Mouse (Mus musculus): ENCODE results near the gene Ppp1r21. TPM values are rescaled to one million over a fixed set of nuclear protein-coding genes. Genes with fewer than 3 reads are reported as not detected.

Ppp1r21 gene
- polyA plus RNA-seq, 1 experiment from 2014 or later, result 47.8 TPM

- no peak for DNase-seq (ENCODE audit: low spot score)
- ATAC-seq (ENCODE audit: low FRiP score), result peak; percentile 29; the same call in 1 of the 2 replicates
- Histone ChIP-seq H3K9me3 (ENCODE audit: control insufficient read depth, low read length) (no peaks in the 10 kb centered on the region), H3K4me1 (replicated peaks; ENCODE audit: control insufficient read depth, insufficient read depth, low read length) (peaks cover 20% of the 10 kb centered on the region), H3K4me2 (replicated peaks) (peak overlapping the region; percentile 48; the same call in 1 of the 2 replicates), H3K27me3 (ENCODE audit: control insufficient read depth, insufficient read depth, low read length) (no peaks in the 10 kb centered on the region), H3K9ac (peak overlapping the region; percentile 53), H3K36me3 (replicated peaks; ENCODE audit: control insufficient read depth, insufficient read depth) (peaks cover 6% of the 10 kb centered on the region; the same call in 1 of the 2 replicates), H3K4me3 (replicated peaks; ENCODE audit: low read length) (no peak overlapping the region), H3K27ac (peak overlapping the region; percentile 91)
- WGBS, result 39% methylated on average over 9 of the region's 9 CpGs
Measured at GRCm38 (mm10) chr17:88493551-88493950, 36.4 kb upstream of the Ppp1r21 start.

- Histone ChIP-seq H3K4me2 (replicated peaks) (peak overlapping the region; percentile 48), H3K9me3 (ENCODE audit: control insufficient read depth, low read length) (no peaks in the 10 kb centered on the region), H3K4me1 (replicated peaks; ENCODE audit: control insufficient read depth, insufficient read depth, low read length) (peaks cover 20% of the 10 kb centered on the region), H3K36me3 (replicated peaks; ENCODE audit: control insufficient read depth, insufficient read depth) (peaks cover 6% of the 10 kb centered on the region; the same call in 1 of the 2 replicates), H3K4me3 (replicated peaks; ENCODE audit: low read length) (no peak overlapping the region), H3K27ac (peak overlapping the region; percentile 91), H3K27me3 (ENCODE audit: control insufficient read depth, insufficient read depth, low read length) (no peaks in the 10 kb centered on the region), H3K9ac (peak overlapping the region; percentile 53)
- 10% methylated on average over 14 of the region's 14 CpGs for WGBS
- DNase-seq (ENCODE audit: low spot score) (peak; percentile 77), ATAC-seq (ENCODE audit: low FRiP score) (peak; percentile 88)
Measured at GRCm38 (mm10) chr17:88494121-88494771, 35.7 kb upstream of the Ppp1r21 start.

DNA sequence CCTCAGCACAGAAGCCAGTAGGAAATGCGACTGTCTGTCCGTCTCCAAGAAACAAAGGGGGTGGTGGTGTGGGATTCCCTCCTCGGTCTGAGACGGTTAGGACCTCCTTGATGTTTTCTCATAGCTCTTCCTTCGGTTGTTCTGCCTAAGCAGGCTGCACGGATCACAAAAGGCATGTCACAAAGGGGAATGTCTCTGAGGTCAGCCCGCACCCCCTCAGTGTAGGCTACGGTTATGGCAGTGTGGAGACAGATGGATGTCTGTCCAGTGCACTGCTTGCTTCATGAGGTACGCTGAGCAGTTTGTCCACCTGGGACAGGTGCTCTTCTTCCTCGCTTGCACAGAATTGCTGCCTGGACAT is 35.2 kb upstream of the Ppp1r21 start:
- peaks cover 20% of the 10 kb centered on the region for H3K4me1 ChIP-seq (replicated peaks; ENCODE audit: control insufficient read depth, insufficient read depth, low read length)
- ATAC-seq (ENCODE audit: low FRiP score), result peak; percentile 51; the same call in 1 of the 2 replicates
- H3K9me3 ChIP-seq (ENCODE audit: control insufficient read depth, low read length), result no peaks in the 10 kb centered on the region
- peak overlapping the region; percentile 91 for H3K27ac ChIP-seq
- no peaks in the 10 kb centered on the region for H3K27me3 ChIP-seq (ENCODE audit: control insufficient read depth, insufficient read depth, low read length)
- no peak for DNase-seq (ENCODE audit: low spot score)
- peaks cover 6% of the 10 kb centered on the region; the same call in 1 of the 2 replicates for H3K36me3 ChIP-seq (replicated peaks; ENCODE audit: control insufficient read depth, insufficient read depth)
- H3K4me2 ChIP-seq (replicated peaks), result peak overlapping the region; percentile 48
- WGBS, result 14% methylated on average over 10 of the region's 10 CpGs
- H3K4me3 ChIP-seq (replicated peaks; ENCODE audit: low read length), result no peak overlapping the region
- peak overlapping the region; percentile 53 for H3K9ac ChIP-seq

DNA sequence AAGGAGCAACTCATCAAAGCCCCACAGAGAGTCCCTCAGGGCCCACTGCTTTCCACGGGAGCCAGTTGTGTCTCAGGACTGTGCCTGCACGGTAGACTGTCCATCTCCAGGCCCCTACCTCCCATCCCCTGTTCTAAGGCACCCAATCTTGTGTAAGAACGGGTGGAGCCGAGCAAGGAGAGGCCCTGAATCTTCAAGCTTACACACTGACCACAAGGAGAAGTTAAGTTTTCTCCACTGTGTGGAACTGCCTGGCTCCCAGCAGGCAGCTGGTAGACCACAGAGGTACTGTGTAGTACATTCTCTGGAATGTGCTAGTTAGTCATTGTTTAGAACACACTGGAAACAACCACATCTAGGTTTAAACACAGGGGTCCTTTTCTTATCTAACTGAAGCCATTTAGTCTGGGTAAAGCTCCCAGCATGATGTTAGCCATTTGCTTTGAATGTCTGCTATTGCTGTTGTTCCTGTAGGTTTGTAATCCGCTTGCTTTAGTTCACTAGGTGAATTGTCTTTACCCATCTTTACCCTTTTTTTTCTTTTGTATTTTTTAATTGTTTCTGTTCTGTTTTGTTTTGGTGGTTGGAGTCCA is 31.7 kb upstream of the Ppp1r21 start:
- Histone ChIP-seq H3K27ac (no peak overlapping the region), H3K4me3 (replicated peaks; ENCODE audit: low read length) (no peak overlapping the region), H3K9ac (no peak overlapping the region), H3K36me3 (replicated peaks; ENCODE audit: control insufficient read depth, insufficient read depth) (no peaks in the 10 kb centered on the region), H3K4me1 (replicated peaks; ENCODE audit: control insufficient read depth, insufficient read depth, low read length) (peaks cover 20% of the 10 kb centered on the region), H3K27me3 (ENCODE audit: control insufficient read depth, insufficient read depth, low read length) (no peaks in the 10 kb centered on the region), H3K4me2 (replicated peaks) (no peak overlapping the region), H3K9me3 (ENCODE audit: control insufficient read depth, low read length) (no peaks in the 10 kb centered on the region)
- no peak for ATAC-seq (ENCODE audit: low FRiP score)
- DNase-seq (ENCODE audit: low spot score), result no peak
- 83% methylated on average over 5 of the region's 5 CpGs for WGBS

GRCm38 (mm10) chr17:88504056-88504455 is 25.9 kb upstream of the Ppp1r21 start:
- Histone ChIP-seq H3K4me2 (replicated peaks) (no peak overlapping the region), H3K27ac (no peak overlapping the region)
- WGBS, result 93% methylated on average over 13 of the region's 13 CpGs

GRCm38 (mm10) chr17:88505275-88505723 is 24.6 kb upstream of the Ppp1r21 start:
- Histone ChIP-seq H3K4me1 (replicated peaks; ENCODE audit: control insufficient read depth, insufficient read depth, low read length) (peaks cover 5% of the 10 kb centered on the region), H3K9ac (no peak overlapping the region), H3K36me3 (replicated peaks; ENCODE audit: control insufficient read depth, insufficient read depth) (no peaks in the 10 kb centered on the region), H3K27me3 (ENCODE audit: control insufficient read depth, insufficient read depth, low read length) (no peaks in the 10 kb centered on the region), H3K4me2 (replicated peaks) (no peak overlapping the region), H3K9me3 (ENCODE audit: control insufficient read depth, low read length) (no peaks in the 10 kb centered on the region), H3K27ac (no peak overlapping the region), H3K4me3 (replicated peaks; ENCODE audit: low read length) (no peak overlapping the region)
- no peak for DNase-seq (ENCODE audit: low spot score)
- 36% methylated on average over 10 of the region's 10 CpGs for whole genome bisulfite sequencing
- ATAC-seq (ENCODE audit: low FRiP score), result peak; percentile 72

More at GRCm38 (mm10) chr17:88504056-88504455, 25.9 kb upstream of the Ppp1r21 start:
- H3K9ac ChIP-seq, result no peak overlapping the region
- no peak overlapping the region for H3K4me3 ChIP-seq (replicated peaks; ENCODE audit: low read length)
- ATAC-seq (ENCODE audit: low FRiP score), result no peak
- H3K9me3 ChIP-seq (ENCODE audit: control insufficient read depth, low read length), result no peaks in the 10 kb centered on the region
- no peak for DNase-seq (ENCODE audit: low spot score)
- H3K4me1 ChIP-seq (replicated peaks; ENCODE audit: control insufficient read depth, insufficient read depth, low read length), result peaks cover 5% of the 10 kb centered on the region
- H3K36me3 ChIP-seq (replicated peaks; ENCODE audit: control insufficient read depth, insufficient read depth), result no peaks in the 10 kb centered on the region
- H3K27me3 ChIP-seq (ENCODE audit: control insufficient read depth, insufficient read depth, low read length), result no peaks in the 10 kb centered on the region

DNA sequence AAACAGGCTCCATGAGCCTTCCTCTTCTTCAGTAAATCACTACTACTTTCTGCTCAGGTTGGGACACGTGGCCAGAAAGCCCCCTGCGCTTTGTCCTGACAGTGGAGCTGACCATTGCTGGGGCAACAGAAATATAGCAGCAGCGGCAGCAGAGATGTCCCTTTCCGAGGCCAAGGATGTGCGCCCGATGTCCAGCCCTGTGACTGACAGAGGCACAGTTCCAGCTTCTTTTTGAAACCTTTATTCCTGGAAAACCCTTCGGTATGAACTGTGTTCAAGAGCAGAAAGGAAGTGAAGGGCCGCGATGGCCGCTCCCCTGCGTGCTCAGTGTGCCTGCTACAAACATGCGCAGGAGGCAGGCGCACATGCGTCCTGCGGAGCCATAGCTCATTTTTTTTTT is 24.0 kb upstream of the Ppp1r21 start:
- Histone ChIP-seq H3K4me1 (replicated peaks; ENCODE audit: control insufficient read depth, insufficient read depth, low read length) (peaks cover 5% of the 10 kb centered on the region), H3K27ac (no peak overlapping the region), H3K4me3 (replicated peaks; ENCODE audit: low read length) (no peak overlapping the region), H3K36me3 (replicated peaks; ENCODE audit: control insufficient read depth, insufficient read depth) (no peaks in the 10 kb centered on the region), H3K9ac (no peak overlapping the region), H3K4me2 (replicated peaks) (no peak overlapping the region), H3K9me3 (ENCODE audit: control insufficient read depth, low read length) (no peaks in the 10 kb centered on the region), H3K27me3 (ENCODE audit: control insufficient read depth, insufficient read depth, low read length) (no peaks in the 10 kb centered on the region)
- DNase-seq (ENCODE audit: low spot score) (no peak), ATAC-seq (ENCODE audit: low FRiP score) (no peak)
- WGBS, result 90% methylated on average over 15 of the region's 15 CpGs

DNA sequence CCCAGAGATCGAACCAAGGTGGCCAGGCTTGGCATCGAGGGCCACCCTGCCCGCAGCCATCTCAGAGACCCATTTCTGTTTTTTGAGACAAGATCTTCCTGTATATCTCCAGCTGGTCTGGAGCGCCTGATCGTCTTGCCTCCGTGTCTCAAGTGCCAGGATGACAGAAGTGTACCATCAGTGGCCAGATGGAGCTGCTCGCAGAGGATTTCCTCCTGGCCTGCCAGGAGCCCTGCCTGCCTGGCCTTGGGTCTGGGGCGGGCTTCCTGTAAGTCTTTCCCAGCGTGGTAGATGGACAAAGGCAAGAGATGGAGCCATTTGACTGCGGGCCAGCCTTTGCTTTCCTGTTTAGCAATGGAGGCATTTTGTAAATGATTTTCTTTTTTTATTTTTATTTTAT is 22.5 kb upstream of the Ppp1r21 start:
- ATAC-seq (ENCODE audit: low FRiP score), result no peak
- WGBS, result 88% methylated on average over 10 of the region's 10 CpGs
- Histone ChIP-seq H3K9ac (no peak overlapping the region), H3K4me2 (replicated peaks) (no peak overlapping the region), H3K9me3 (ENCODE audit: control insufficient read depth, low read length) (no peaks in the 10 kb centered on the region), H3K4me3 (replicated peaks; ENCODE audit: low read length) (no peak overlapping the region), H3K27ac (no peak overlapping the region), H3K4me1 (replicated peaks; ENCODE audit: control insufficient read depth, insufficient read depth, low read length) (peaks cover 5% of the 10 kb centered on the region), H3K27me3 (ENCODE audit: control insufficient read depth, insufficient read depth, low read length) (no peaks in the 10 kb centered on the region), H3K36me3 (replicated peaks; ENCODE audit: control insufficient read depth, insufficient read depth) (no peaks in the 10 kb centered on the region)
- DNase-seq (ENCODE audit: low spot score), result no peak

DNA sequence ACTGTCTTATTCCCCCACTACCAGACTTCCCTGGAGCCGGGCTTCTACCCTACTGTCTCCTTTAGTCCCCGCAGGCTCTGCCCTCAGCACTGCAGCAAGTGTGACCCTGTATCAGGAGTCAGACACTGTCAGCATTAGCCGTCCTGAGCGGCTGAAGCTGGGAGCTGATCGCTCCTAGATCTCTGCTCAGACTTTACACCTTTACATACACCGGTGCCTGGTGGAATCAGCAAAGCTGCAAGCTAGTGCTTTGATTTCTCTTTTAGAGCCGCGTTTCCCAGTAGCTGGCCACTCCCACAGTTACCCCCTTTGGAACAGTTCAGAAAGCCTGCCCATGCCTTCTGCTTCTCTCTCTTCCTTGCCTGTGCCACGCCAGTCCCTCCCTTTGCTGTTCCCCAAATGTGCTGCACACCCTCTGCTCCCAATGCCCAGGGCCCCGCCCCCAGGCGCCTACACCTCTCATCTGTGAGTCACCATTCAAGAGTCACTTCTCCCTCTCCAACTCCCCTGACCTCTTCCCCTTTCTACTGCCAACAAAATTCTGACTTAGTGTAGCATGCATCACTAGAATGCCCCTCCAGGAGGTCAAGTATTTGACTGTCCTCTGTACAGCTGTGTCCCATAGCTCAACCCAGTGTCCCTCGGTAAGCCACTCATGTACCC is 20.9 kb upstream of the Ppp1r21 start:
- no peak overlapping the region for H3K4me3 ChIP-seq (replicated peaks; ENCODE audit: low read length)
- ATAC-seq (ENCODE audit: low FRiP score) (no peak), DNase-seq (ENCODE audit: low spot score) (no peak)
- no peak overlapping the region for H3K4me2 ChIP-seq (replicated peaks)
- no peaks in the 10 kb centered on the region for H3K36me3 ChIP-seq (replicated peaks; ENCODE audit: control insufficient read depth, insufficient read depth)
- H3K9ac ChIP-seq, result no peak overlapping the region
- no peak overlapping the region for H3K27ac ChIP-seq
- no peaks in the 10 kb centered on the region for H3K27me3 ChIP-seq (ENCODE audit: control insufficient read depth, insufficient read depth, low read length)
- WGBS, result 40% methylated on average over 12 of the region's 12 CpGs
- H3K9me3 ChIP-seq (ENCODE audit: control insufficient read depth, low read length), result no peaks in the 10 kb centered on the region
- peaks cover 5% of the 10 kb centered on the region for H3K4me1 ChIP-seq (replicated peaks; ENCODE audit: control insufficient read depth, insufficient read depth, low read length)

Data from hindbrain, embryonic 14.5 days (tissue).